Mouse (Mus musculus) midbrain, embryonic 14.5 days (tissue): ENCODE results near the gene Gabrg3. TPM values are rescaled to one million over a fixed set of nuclear protein-coding genes. Genes with fewer than 3 reads are reported as not detected.
A peak's percentile ranks its signal among the peaks of the same experiment; 100 is the strongest.

Source experiments
- ATAC-seq: fragments of 200-750 bp; cut with Nextera tagmentation; 2 replicates; pipeline ENCODE4 v1.8.0; 2017; ENCODE audit warnings: moderate number of reproducible peaks, moderate library complexity; ENCODE audit not compliant: low FRiP score, low TSS enrichment
- DNase-seq: peaks from one replicate; pipeline ENCODE4 v3.0.0-alpha.2; 2015
- H3K27ac ChIP-seq: fragments of 300-500 bp; sonication (generic); replicated peaks from 2 replicates; pipeline ENCODE4 v1.5.1; 2014; ENCODE audit warnings: mild to moderate bottlenecking, low read depth, low read length, moderate library complexity
- H3K27me3 ChIP-seq: fragments of 300-500 bp; sonication (generic); 2 replicates; pipeline ENCODE4 v1.6.1; 2014; ENCODE audit warnings: low read length, control low read depth, mixed read lengths; ENCODE audit not compliant: control insufficient read depth, insufficient read depth
- H3K36me3 ChIP-seq: fragments of 300-500 bp; sonication (generic); 2 replicates; pipeline ENCODE4 v1.6.1; 2014; ENCODE audit warnings: low read length, control low read depth; ENCODE audit not compliant: control insufficient read depth, insufficient read depth
- H3K4me1 ChIP-seq: fragments of 300-500 bp; sonication (generic); 2 replicates; pipeline ENCODE4 v1.6.1; 2014; ENCODE audit warnings: mild to moderate bottlenecking, antibody characterized with exemption, low read length, control low read depth; ENCODE audit not compliant: control insufficient read depth, insufficient read depth
- H3K4me2 ChIP-seq: fragments of 300-500 bp; sonication (generic); 2 replicates; pipeline ENCODE4 v1.6.1; 2014; ENCODE audit warnings: mild to moderate bottlenecking, low read length, moderate library complexity
- H3K4me3 ChIP-seq: fragments of 300-500 bp; sonication (generic); replicated peaks from 2 replicates; pipeline ENCODE4 v1.5.1; 2014; ENCODE audit warnings: low read depth, low read length
- H3K9ac ChIP-seq: fragments of 300-500 bp; sonication (generic); replicated peaks from 2 replicates; pipeline ENCODE4 v1.6.1; 2014; ENCODE audit warnings: mild to moderate bottlenecking, low read length, moderate library complexity
- H3K9me3 ChIP-seq: fragments of 300-500 bp; sonication (generic); 2 replicates; pipeline ENCODE4 v1.6.1; 2016; ENCODE audit warnings: low read length, control low read depth, mixed read lengths; ENCODE audit not compliant: control insufficient read depth
- WGBS: fragments of 180-500 bp; shearing (Covaris S2); extraction: QIAGEN DNeasy Blood & Tissue Kit; methylation state at CpG from one replicate; pipeline ENCODE4 v1.1.7; 2014; 5-methylcytosine and 5-hydroxymethylcytosine counted together
- polyA plus RNA-seq: library from polyadenylated mRNA; unstranded; fragments of >200 nt; fragmentation: Nextera tagmentation; extraction: Ambion mirVana; gene quantifications from 2 replicates; pipeline ENCODE4 v1.2.1, GENCODE M21; 2014

Gene Gabrg3
- polyA plus RNA-seq, 1 experiment from 2014 or later, result 4.6 TPM

DNA sequence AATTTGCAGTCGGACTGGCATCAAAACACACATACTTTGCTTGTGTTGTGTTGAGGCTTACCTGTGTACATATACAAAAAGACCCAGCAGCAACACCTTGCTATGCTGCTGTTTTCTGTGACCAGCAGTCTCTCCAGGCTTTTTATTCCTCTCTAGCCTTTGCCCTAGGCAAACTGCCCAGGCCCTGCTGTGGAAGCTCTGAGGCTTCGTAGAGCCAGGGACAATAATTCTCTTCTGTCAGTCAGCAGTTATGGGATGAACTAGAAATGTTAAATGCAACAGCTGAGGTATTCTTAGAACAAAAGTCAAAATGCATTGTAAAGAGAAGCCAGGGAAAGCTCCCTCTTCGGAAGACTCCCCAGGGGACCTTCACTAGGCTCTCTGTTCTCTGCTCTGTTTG, 220.1 kb downstream of the Gabrg3 start:
- Histone ChIP-seq H3K27me3 (no peaks in the 10 kb centered on the region), H3K4me2 (no peak overlapping the region), H3K27ac (no peak overlapping the region), H3K4me1 (no peaks in the 10 kb centered on the region), H3K4me3 (no peak overlapping the region), H3K9ac (no peak overlapping the region), H3K36me3 (no peaks in the 10 kb centered on the region), H3K9me3 (no peaks in the 10 kb centered on the region)
- peak; percentile 12 for DNase-seq
- no peak for ATAC-seq
- WGBS, result 54% methylated on average over 3 of the region's 3 CpGs

DNA sequence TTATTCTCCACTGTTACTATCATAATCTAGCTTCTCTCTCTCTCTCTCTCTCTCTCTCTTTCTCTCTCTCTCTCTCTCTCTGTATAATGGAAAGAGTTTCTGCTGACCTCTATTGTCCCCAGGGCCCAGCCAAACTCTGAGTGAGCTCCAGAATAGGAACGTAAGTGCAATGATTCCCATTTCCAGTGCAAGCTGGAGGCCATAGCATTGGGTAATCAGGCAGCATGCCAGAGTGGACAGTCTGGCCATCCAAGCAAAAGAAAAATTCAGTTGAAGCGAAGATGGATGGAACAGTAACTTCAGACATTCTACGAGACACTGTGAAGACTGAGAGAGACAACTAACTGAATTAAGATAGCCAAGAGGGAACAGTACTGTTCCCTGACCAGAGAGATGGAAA, 228.8 kb downstream of the Gabrg3 start:
- Histone ChIP-seq H3K4me3 (no peak overlapping the region), H3K27me3 (no peaks in the 10 kb centered on the region), H3K9me3 (no peaks in the 10 kb centered on the region), H3K4me2 (no peak overlapping the region), H3K27ac (no peak overlapping the region), H3K36me3 (no peaks in the 10 kb centered on the region), H3K9ac (no peak overlapping the region), H3K4me1 (no peaks in the 10 kb centered on the region)
- ATAC-seq, result no peak
- no peak for DNase-seq
- 86% methylated on average over 3 of the region's 3 CpGs for WGBS

- H3K27ac ChIP-seq, result no peak overlapping the region
- no peaks in the 10 kb centered on the region for H3K36me3 ChIP-seq
- no peaks in the 10 kb centered on the region for H3K4me1 ChIP-seq
- DNase-seq, result no peak
- H3K27me3 ChIP-seq, result no peaks in the 10 kb centered on the region
- no peak overlapping the region for H3K4me3 ChIP-seq
- ATAC-seq, result no peak
- H3K9ac ChIP-seq, result no peak overlapping the region
- no peak overlapping the region for H3K4me2 ChIP-seq
- no peaks in the 10 kb centered on the region for H3K9me3 ChIP-seq
- 41% methylated on average over 5 of the region's 5 CpGs for WGBS
Observed at GRCm38 (mm10) chr7:57153743-57154142, 233.2 kb downstream of the Gabrg3 start.

DNA sequence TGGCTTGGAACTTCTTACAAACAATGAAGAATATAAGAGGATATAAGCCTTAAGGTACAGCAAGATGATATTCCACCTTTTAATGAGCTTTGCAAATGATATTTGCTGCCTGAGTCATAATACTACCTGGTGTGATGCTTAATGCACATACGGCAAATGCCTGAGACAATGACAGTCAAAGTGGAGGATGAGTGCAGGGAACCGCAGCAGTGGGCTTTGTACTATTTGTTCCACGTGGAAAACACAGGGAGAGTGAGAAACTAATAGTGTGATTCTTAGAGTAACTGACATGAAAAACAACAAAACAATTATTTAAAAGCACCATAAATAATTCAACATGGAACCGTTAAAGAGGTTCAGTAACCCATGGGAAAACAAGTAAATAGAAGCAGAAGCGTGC, 236.2 kb downstream of the Gabrg3 start:
- Histone ChIP-seq H3K27me3 (no peaks in the 10 kb centered on the region), H3K9me3 (no peaks in the 10 kb centered on the region), H3K27ac (no peak overlapping the region), H3K4me1 (no peaks in the 10 kb centered on the region), H3K4me2 (no peak overlapping the region), H3K9ac (no peak overlapping the region), H3K36me3 (no peaks in the 10 kb centered on the region), H3K4me3 (no peak overlapping the region)
- no peak for ATAC-seq
- 59% methylated on average over 5 of the region's 5 CpGs for WGBS
- no peak for DNase-seq

DNA sequence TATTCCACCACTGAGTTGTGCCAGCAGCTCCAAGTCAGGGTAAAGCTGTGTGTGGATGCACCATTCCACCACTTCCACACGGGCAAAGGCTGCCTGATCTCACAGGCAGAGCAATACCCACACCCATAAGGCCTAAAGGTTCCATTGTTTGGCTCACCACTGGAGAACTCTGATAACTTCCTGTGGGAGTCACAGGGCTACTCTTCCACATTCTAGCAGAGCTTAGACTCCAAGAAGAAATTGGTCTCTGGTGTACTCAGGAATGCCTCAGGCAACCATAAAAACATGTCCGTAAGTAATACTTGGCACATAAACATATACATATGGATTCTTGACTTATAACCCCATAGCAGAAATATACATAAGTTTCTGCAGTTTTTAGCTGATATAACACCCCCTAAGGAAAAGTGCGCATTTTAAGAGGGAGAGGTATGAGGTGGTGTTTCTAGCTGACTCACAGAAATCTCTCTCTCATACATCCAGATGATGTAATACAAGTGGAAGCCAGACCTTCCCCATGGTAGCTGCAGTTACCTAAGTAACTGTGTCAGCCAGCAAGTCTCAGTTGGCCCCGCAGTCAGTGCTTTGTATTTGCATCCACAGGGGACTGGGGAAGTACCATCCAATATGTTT, 248.8 kb downstream of the Gabrg3 start:
- no peak for DNase-seq
- Histone ChIP-seq H3K4me1 (no peaks in the 10 kb centered on the region), H3K4me3 (no peak overlapping the region), H3K9me3 (no peaks in the 10 kb centered on the region), H3K27ac (no peak overlapping the region), H3K9ac (no peak overlapping the region), H3K4me2 (no peak overlapping the region), H3K27me3 (no peaks in the 10 kb centered on the region), H3K36me3 (no peaks in the 10 kb centered on the region)
- ATAC-seq, result no peak
- WGBS, result 90% methylated on average over 4 of the region's 4 CpGs

- no peak for DNase-seq
- Histone ChIP-seq H3K9ac (no peak overlapping the region), H3K4me2 (no peak overlapping the region), H3K4me3 (no peak overlapping the region), H3K27me3 (no peaks in the 10 kb centered on the region), H3K4me1 (no peaks in the 10 kb centered on the region), H3K36me3 (no peaks in the 10 kb centered on the region), H3K9me3 (no peaks in the 10 kb centered on the region), H3K27ac (no peak overlapping the region)
- 84% methylated on average over 4 of the region's 4 CpGs for WGBS
- no peak for ATAC-seq
Observed at GRCm38 (mm10) chr7:57133009-57133408, 254.0 kb downstream of the Gabrg3 start.

DNA sequence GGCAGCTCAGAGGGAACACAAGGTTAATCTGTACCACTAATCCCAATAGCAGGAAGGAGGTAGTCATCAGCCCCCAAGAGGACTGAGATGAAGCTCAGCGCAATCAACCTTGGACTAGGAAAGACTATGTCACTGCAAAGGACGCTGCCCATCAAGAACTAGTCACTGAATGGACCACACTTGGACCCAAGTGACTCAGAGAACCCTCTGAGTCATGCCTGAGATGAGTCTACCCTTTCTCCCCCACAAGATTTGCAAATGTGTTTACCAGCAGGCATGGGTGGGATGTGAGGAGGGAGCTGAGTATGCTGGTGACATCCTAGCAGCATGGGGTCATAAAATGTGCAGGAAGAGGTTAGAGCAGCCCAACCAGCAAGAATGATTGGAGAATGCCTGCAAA, 254.5 kb downstream of the Gabrg3 start:
- no peak overlapping the region for H3K9ac ChIP-seq

GRCm38 (mm10) chr7:57100065-57100464, 286.9 kb downstream of the Gabrg3 start:
- ATAC-seq (no peak), DNase-seq (no peak)
- no peaks in the 10 kb centered on the region for H3K9me3 ChIP-seq
- no peak overlapping the region for H3K4me3 ChIP-seq
- no peak overlapping the region for H3K4me2 ChIP-seq
- no peak overlapping the region for H3K27ac ChIP-seq
- no peaks in the 10 kb centered on the region for H3K36me3 ChIP-seq
- 77% methylated on average over 3 of the region's 3 CpGs for WGBS
- H3K9ac ChIP-seq, result no peak overlapping the region
- H3K27me3 ChIP-seq, result no peaks in the 10 kb centered on the region
- H3K4me1 ChIP-seq, result no peaks in the 10 kb centered on the region

More for the DNA sequence above, 254.5 kb downstream of the Gabrg3 start:
- Histone ChIP-seq H3K36me3 (no peaks in the 10 kb centered on the region), H3K4me2 (no peak overlapping the region), H3K4me1 (no peaks in the 10 kb centered on the region), H3K27ac (no peak overlapping the region), H3K4me3 (no peak overlapping the region), H3K27me3 (no peaks in the 10 kb centered on the region), H3K9me3 (no peaks in the 10 kb centered on the region)
- 89% methylated on average over 2 of the region's 2 CpGs for WGBS
- ATAC-seq, result no peak
- no peak for DNase-seq

DNA sequence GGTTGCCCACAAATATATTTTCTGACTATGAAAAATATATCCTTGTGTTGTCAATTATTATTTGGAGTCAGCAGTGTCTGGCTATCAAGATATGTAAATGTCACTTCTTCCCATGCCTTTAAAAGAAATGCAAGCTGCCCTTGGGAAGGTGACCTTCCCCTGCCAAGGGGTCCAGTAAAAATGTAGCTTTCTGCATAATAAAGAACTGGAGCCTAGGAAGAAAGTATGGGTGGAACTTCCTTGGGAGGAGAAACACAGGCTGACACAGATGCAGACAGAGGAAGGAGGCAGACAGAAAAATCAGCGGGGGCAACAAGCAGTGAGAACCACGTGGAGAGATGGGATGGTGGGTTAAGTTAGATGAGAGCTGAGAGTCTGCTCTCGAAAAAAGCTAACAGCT, 304.9 kb downstream of the Gabrg3 start:
- ATAC-seq (no peak), DNase-seq (no peak)
- no peak overlapping the region for H3K4me3 ChIP-seq
- H3K27ac ChIP-seq, result no peak overlapping the region
- no peak overlapping the region for H3K9ac ChIP-seq
- H3K9me3 ChIP-seq, result no peaks in the 10 kb centered on the region
- no peaks in the 10 kb centered on the region for H3K27me3 ChIP-seq
- no peaks in the 10 kb centered on the region for H3K36me3 ChIP-seq
- 46% methylated on average over 3 of the region's 3 CpGs for WGBS
- no peak overlapping the region for H3K4me2 ChIP-seq
- no peaks in the 10 kb centered on the region for H3K4me1 ChIP-seq
